Mouse (Mus musculus): ENCODE measurements at regions not wholly inside any gene's neighbourhood (a gene's known extent, or its start where the extent isn't known, plus 50 kb on each side); places are given as distances from the start of the nearest gene placed in this dataset.
A peak's percentile ranks its signal among the peaks of the same experiment; 100 is the strongest.

DNA sequence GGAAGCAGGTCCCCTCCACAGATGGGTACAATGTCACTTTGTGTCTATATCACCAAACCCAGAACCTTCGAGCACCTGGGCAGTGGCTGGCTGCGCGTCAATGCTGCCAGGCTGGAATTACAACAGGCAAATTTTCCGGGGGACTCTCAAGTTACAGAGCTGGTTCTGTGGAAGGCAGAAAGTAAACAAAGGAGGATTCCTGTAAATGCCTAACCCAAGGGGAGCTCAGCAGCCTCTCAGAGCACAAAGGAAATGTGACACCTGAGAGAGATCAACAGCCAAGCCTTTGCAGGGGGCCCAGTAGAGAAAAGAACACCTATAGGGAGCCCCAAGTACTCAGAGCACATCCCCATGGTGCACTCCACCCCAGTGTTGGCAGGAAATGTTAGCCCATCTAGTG lies 70.7 kb downstream of the Setd4 start:
- no peak for DNase-seq

DNA sequence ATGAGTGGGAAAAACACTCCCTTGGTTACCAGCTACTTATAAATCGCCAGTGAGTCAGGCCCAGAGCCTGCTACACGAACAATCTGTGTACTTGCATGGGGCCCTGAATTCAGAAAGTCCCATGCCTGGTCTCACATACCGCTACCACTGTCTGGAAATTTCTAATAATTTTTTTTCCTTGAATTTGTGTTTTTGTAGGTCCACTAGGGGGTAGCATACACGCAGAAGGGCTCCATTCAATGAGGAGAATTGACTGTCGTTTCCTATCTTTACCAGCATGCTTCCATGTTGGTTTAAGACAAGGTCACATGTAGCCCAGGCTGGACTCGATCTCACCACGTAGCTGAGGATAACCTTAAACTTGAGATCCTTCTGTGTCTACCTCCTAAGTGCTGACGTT lies 71.9 kb downstream of the Setd4 start:
- no peak for DNase-seq

DNA sequence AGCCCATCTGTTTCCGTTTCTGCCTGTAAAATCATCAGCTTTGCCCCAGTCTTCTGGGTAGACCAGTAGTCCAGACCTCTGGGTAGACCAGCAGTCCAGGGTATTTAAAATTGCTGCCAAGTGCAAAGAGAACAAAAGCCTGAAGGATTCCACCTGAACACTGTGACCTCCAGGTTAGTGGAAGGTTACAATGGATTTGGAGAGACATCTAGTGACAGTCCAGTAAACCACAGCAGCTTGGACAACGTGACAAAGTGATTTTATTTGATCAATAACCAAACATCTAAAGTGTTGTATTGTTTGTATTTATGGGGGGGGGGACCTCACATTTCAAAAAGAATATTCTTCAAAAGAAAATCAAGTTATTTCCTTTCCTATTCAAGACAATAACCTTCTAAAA lies 81.4 kb downstream of the Setd4 start:
- DNase-seq, result no peak

DNA sequence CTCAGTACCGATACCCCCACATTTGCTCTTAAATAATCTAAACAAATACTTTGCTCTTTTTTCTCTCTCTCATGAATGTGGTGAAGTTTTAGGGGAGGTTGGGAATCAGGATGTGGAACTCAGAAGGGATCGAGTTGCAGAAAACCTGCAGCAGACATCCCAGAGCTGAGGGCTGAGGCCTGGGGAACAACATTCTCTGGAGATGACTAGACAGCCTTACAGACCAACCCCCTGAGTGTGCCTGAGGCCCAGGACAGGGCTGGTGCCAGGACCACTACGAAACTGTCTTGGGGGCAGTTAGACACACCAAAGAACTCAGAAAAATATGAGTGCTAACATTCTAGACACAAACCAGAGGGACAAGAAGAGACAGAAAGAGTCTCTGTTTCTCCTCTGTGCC lies 83.4 kb downstream of the Setd4 start:
- DNase-seq, result no peak

DNA sequence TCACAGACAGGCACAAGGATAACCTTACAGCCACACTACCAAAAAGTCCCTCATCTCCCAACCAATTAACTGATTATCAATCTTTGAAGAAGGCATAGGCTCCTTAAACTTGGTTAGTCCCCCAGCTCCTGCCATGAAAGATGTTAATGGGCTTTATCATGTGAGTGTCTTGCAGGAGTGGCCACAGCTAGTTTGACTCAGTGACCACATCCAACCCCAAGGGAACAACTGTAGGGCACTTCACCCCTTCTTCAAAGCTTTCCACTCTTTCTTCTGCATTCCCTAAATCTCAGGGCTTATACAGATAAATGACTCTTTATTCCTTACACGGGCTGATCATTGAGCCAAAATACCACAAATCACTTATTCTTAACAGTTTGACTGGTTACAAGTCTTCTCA lies 85.2 kb downstream of the Setd4 start:
- DNase-seq, result no peak

DNA sequence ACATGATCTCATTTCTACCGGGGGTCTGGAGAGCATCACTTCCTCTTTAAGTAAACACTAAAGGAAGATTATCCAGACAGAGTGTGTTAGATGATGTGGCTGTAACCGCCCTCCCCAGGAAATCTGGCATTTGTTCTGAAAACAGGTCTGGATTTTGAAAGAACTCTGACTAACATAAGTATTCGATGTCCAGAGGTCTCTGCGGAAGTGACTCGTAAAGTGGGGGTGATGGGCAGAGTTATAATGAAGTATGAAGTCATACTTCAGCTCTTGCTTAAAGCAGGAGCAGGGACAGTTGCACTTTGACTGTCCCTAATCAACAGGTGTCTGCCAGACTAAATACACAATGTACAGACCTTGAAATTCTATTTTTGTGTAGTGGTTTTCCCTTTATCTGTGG lies 87.1 kb downstream of the Setd4 start:
- DNase-seq, result no peak

DNA sequence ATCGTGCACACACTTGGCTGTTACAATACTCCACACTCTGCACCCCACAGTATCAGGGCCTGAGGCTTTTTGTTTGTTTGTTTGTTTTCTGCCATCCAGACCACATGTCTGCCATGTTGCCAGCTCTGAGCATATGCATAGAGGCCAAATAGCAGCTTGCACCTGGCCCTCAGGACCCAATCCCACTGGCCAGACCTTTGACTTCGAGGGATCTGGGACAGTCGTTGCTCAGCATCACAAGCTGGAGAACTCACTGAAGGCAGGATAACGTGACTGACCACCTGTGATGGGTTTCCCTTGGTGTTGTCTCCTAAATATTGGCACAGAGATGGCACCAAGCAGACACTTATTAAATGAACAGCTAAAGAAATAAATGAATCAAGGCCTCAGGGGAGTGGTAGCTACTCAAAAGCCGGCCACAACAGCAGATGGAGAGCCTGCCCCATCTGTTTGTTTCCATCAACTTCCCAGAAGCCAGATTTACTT lies 88.4 kb downstream of the Setd4 start:
- DNase-seq, result no peak

DNA sequence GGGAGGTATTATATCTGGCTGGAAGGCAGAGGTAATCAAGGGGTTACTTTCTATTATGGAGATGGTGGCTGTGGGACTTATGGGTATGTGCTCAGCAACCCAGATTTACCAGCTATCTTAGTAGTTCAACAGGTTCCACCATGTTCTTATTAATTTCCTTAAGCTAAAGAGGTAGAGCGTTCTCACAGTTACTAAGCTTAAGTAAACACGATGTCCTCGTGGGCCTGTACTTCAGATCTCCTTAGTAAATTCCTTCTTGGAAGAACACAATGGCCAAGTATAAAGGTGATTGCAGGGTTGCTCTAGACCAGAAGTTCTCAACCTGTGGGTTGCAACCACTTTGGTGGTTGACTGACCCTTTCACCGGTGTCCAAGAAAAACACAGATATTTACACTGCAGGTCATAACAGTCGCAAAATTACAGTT lies 90.2 kb downstream of the Setd4 start:
- no peak for DNase-seq

DNA sequence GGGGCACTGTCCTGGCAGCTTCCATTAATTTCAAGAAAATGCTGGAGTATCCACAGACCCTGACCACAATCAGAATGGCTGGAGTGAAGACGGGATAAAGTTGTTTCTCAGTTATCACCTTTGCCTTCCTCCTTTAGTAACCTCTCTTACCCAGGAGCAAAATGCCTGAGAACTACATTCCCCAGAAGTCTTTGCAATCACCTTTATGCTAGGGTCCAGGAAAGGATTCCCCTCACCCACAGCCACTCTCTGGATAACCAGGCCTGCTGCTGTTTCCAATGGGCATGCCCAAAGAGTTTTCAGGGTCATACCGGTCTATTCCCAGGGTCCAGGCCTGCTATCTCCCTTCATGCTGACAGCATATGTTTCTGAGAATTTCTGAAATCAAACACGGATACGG lies 91.9 kb downstream of the Setd4 start:
- DNase-seq, result no peak

DNA sequence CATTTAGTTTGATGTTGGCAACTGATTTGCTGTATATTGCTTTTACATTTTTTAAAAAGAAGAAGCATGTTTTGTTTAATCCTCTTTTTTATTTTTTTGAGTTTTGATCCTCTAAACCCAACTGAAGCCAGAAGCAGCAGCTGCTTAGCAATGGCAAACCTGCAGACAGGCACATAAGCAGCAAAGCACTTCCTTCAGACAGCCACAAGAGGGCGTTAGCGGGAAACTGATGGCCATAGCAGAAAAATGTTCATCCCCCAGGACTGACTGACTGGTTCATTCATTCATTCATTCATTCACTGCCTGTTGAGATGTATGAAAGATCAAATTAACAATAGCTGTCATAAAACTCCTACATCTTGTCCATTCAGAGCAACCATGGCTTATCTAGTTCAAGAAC lies 92.3 kb downstream of the Setd4 start:
- no peak for DNase-seq

DNA sequence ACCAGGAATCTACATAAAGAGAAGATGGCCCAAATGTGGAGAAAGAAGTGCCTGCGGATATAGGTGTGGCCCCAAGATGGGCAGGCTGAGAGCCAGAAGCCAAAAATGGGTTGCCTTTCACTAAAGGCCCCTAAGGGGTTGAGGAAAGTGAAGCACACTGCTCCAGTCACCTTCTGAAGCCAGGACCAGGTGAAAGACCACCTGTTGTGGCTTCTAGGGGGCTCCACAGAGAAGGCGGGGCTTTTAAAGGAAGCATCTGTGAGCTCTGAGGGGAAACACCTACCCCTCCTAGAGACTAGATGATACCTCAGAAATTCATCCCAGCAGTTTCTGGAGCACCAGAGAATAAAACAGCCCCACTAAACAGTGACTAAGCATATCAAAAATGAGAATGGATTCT lies 105.1 kb downstream of the Setd4 start:
- no peak for DNase-seq

DNA sequence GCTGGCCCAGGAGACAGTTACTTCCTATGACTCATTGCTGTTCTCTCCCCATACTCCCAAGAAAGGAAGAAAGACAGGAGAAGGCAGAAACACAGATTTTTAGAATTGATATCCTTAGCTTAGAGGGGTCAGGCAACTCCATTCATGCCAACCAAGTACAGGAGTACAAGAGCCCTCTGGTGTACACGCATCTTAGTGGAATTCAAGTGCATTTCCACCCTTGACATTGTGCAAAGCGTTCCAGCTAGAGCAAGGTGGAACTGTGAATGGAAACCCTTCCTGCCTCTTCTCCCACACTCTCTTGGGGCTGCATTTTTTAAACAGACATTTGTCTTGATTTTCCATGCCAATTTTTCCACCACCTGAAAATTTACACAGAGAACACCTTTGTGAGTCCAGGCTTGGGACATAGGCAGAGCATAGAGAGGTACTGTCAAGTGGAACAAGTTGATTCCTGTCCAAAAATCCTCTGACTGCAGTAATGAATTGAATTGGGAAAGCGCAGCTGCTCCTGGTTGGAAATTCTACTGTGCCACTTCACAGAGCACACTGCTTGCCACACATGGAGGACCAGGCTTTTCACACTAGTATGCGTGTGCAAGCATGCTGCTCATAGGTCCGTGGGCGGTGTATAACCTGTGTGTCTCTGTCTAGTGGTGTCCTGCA lies 110.4 kb downstream of the Setd4 start:
- DNase-seq, result no peak

DNA sequence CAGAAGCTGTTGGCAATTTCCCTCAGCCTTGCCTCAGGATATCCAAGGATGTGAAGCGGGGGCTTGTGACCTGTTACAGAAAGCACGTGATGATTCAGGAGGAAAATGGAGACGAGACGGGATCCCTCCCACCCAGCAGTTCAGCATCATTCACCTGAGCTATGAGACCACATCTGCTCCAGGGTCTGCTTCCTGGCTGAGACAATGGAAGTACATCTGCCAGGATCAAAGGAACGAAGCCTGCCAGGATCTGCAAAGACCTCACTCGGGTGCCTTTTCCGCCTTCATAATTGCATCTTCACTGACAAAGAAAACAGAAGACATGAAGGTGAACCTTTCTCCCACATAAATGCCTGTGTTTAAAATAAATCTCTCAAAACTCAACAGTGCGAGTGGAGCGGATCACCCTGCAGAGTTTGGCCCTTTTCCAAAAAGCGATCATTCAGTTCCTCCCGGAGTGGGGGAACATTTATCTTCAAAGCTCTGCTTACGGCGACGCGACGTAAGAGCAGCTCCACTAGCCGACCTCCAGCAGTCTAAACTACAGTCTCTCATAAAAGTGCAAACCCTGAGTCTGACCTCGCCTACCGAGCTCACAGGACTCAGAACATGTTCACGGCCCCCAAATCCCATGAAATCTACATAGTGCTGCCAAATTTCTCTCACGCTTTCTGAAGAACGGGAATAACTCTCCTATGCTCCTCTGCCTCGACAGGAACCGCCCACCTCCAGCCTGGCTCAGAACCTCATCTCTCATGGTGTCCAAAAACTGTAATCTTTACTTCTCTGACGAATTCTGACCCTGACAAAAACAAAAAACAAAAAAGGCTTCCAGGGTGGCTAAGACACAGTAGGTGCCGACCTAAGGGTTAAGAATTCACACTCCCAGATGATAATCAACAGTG lies 117.0 kb downstream of the Setd4 start:
- no peak for DNase-seq

DNA sequence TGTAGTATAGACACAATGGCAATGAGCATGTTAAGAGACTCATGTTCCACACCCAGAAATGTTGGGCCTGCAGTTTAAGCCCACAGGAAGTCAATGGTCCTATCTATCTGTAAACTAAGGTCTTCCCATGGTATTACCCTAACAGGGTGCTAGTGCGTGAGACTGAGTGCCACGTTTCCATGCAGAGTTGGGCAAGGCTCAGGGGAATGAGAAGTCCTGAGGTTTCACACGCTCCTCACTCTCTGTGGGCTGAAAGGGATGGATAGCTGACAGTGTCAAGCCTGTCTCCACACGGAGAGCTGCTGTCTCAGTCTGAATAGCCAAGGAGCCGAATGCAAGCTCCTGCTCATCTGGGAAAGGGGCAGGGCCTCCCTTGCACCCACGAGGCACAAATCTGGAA lies 133.9 kb downstream of the Setd4 start:
- no peak for DNase-seq

DNA sequence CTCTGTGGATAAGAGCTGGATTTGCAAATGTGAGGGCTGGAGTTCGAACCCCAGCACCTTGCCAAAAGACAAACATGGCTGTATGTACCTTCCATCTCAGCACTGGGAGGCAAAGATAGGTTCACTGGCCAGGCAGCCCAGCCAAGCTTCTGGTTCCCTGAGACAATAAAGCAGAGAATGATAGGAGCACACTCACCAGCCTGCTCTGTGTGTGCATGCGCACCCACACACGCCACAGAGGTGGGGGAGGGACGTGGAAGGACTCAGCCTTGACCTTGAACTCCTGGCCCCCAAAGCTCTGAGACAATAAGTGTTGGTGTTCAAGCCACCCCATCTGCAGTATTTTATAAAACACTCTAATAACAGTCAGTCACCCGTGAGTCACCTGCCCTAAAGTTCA lies 138.1 kb downstream of the Setd4 start:
- no peak for DNase-seq

DNA sequence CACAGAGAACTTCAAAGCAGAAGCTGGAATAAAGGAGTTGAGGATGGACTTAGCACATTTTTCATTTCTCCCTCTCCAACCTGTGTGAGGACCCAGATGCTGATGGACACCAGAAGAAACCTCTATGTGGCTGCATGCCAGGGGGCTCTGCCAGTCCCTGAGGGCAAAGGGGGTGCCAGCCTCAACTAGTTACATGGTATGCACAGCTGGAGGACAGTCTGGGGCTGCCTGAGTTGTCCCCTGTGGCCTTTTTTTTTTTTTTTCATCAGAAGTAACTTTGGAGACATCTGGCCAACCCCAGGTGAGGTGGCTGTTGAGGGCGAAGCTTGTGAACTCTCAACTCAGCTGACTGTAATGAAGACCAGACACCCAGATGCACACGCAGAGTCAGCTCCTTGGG lies 139.0 kb downstream of the Setd4 start:
- DNase-seq, result no peak

DNA sequence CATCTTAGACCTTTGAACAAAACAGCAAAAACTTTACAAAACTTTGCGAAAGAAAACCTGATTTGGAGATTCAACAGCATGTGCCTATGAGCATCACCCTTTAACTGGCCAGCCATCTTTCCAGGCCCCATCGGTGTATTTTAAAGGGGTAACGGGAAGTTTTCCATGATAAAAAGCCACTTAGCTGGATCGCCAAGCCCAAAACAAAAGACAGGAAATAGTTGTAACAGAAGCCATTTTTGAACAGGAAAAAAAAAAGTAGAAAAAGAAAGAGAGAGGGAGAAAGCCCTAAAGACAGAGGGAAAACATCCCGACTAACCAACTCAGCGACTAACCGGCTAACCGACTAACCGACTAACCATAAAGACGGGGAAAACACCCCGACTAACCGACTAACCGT lies 140.5 kb downstream of the Setd4 start:
- DNase-seq, result no peak

DNA sequence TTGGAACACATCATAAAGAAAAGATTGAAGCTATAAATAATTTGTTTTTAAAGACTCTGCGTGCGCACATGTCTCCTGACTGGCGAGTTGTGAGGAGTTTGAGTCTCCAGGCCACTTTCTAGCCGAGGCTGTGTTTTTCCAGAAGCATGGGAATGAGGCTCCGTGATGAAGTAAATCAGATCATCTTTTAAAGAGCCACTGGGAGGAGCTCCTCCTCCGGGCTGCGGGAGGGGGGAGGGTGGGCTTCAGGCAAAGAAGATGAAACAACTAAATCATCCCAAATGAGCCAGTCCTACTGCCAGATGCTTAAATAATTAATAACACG lies 141.6 kb downstream of the Setd4 start:
- DNase-seq, result no peak

DNA sequence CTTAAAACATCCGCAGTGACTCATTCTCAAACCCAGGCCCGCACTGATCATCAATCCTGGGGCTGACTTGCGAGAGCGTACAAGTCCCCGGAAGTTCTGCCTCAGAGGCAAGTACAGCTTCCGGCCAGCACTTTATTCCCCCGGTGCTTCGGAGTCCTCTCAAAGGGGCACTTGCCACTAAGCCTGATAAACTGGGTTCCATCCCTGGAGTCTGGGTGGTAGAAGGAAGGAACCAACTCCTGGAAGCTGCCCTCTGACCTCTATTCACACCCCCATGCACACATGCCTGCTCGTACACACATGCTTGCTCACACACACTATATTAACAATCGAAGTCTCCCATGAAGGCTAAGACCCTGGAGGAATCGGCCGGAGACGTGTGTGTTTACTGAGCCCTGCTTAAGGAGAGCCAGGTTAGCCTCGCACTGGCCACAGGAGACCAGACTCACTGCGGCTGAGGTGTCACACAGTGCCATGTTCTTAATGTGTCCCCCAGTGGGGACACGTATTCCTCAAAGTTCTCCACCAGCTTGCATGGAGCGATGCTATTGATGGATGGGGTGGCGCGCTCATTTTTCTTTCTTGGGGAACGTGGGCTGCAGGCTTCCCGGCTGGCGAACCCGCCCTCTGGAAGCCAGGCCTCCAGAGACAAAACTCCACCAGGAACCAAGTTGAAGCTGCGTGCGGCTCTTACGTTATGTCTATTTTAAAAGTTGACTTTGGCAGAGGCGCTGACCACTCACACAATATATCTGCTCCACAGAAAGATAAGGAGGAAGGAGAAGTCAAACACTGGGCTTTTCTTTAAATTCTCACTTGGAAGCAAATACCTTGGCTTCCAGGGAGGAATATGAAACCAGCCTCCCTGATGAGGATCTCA lies 142.2 kb downstream of the Setd4 start:
- DNase-seq, result peak; percentile 33

DNA sequence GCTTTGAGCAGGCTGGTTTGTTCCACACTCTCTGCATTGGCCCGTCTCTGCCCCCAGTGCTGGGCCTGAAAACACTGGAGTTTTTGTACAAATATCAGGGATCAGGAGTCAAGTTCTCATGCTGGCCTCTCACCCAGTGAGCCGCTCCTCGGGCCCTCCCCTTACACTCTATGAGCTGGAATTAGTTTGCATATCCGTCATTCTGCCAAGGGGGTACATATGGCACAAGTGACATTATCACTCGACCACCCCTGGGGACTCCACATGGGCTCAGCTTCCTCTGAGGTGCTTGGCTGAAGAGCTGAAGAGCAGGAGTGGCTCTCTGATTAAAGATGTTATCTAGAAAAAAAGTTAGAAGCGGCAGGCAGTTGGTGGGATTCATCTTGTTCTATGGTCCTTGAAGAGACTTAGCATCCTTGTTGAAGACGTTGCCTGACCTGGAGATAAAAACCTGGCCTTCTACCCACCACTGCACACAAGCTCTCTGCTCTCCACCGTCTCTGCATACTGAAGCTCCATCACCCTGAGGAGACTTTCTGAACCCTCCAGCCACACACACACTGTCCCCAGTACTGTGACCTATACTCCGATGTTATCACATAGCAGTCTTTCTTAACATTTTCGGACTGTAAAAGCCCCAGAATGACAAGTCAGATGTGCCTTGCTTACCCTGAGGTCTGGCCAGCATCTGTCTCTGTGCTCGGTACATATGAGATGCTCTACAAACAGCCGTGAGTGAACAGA lies 144.2 kb downstream of the Setd4 start:
- no peak for DNase-seq

DNA sequence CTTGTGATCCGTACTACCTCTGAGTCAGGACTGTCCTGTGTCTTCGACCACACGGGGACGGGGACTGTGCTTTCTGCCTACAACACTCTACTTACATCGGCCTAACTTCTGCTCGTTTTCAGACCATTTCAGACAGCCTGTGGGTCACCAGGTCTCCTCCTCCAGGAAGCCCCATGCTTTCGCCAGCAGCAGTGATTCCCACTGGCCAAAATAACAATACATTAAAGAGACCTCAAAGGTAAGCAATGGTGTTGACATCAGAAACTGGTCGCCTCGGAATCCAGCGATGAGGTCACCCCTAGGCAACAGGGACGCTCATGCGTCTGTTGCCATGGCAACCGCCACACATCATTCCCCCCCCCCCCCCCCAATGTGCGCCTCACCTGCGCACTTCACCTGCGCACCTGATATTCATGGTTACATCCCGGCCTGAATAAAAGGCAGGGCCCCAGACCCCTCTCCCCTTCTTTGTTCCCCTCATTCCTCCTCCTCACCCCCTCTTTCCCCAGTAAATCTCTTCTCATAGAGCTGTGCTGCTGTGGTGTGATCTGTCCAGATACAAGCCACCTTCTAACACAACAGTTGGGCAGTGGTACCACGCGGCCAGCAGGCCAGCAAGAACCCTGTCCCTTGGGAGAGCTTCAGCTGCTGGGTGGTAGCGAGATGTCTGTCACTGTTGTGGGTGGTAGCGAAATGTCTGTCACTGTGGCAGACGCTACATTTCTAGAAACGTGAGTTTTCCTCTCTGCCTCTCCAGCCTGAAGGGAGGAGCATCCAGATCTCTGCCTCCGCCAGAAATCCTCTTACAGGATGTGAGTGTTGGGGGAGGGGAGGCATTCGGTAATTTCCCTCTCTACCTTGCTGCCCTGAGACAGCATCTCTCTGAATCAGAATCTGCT lies 145.0 kb downstream of the Setd4 start:
- DNase-seq, result no peak

Measured in heart, postnatal 4 days (tissue).